Mouse (Mus musculus): ENCODE measurements at regions not wholly inside any gene's neighbourhood (a gene's known extent, or its start where the extent isn't known, plus 50 kb on each side); places are given as distances from the start of the nearest gene placed in this dataset.

GRCm38 (mm10) chr14:61691785-61692372 lies 84.6 kb downstream of the Kcnrg start:
- in situ Hi-C loops (cut with MboI, MseI) = no loop called here

- in situ Hi-C loops (cut with MboI, MseI) = no loop called here
Observed at GRCm38 (mm10) chr14:61694796-61695195, 87.5 kb downstream of the Kcnrg start.

- in situ Hi-C loops (cut with MboI, MseI) = no loop called here
Observed at GRCm38 (mm10) chr14:61696290-61696842, 89.1 kb downstream of the Kcnrg start.

GRCm38 (mm10) chr14:61696886-61697554 lies 89.8 kb downstream of the Kcnrg start:
- in situ Hi-C loops (cut with MboI, MseI) = no loop called here

- in situ Hi-C loops (cut with MboI, MseI) = no loop called here
Observed at GRCm38 (mm10) chr14:61697704-61698103, 90.4 kb downstream of the Kcnrg start.

GRCm38 (mm10) chr14:61698358-61699055 lies 91.2 kb downstream of the Kcnrg start:
- in situ Hi-C loops (cut with MboI, MseI) = no loop called here

- in situ Hi-C loops (cut with MboI, MseI) = no loop called here
Observed at GRCm38 (mm10) chr14:61699638-61700037, 92.4 kb downstream of the Kcnrg start.

- in situ Hi-C loops (cut with MboI, MseI) = no loop called here
Observed at GRCm38 (mm10) chr14:61701131-61701530, 93.9 kb downstream of the Kcnrg start.

GRCm38 (mm10) chr14:61703916-61704315 lies 96.7 kb downstream of the Kcnrg start:
- in situ Hi-C loops (cut with MboI, MseI) = no loop called here

- in situ Hi-C loops (cut with MboI, MseI) = no loop called here
Observed at GRCm38 (mm10) chr14:61706984-61707383, 99.7 kb downstream of the Kcnrg start.

GRCm38 (mm10) chr14:61708331-61708730 lies 101.1 kb downstream of the Kcnrg start:
- in situ Hi-C loops (cut with MboI, MseI) = no loop called here

- in situ Hi-C loops (cut with MboI, MseI) = no loop called here
Observed at GRCm38 (mm10) chr14:61715746-61716145, 108.5 kb downstream of the Kcnrg start.

GRCm38 (mm10) chr14:61718392-61719124 lies 111.3 kb downstream of the Kcnrg start:
- in situ Hi-C loops (cut with MboI, MseI) = no loop called here

GRCm38 (mm10) chr14:61721302-61721701 lies 114.0 kb downstream of the Kcnrg start:
- in situ Hi-C loops (cut with MboI, MseI) = loop anchor here in 1 of 2 experiments (10.0 kb wide), 1 partner anchor 513 kb away; no protein-coding TSS in a partner anchor

GRCm38 (mm10) chr14:61724942-61725341 lies 117.7 kb downstream of the Kcnrg start:
- in situ Hi-C loops (cut with MboI, MseI) = loop anchor here in 1 of 2 experiments (10.0 kb wide), 1 partner anchor 510 kb away; no protein-coding TSS in a partner anchor

- in situ Hi-C loops (cut with MboI, MseI) = loop anchor here in 1 of 2 experiments (10.0 kb wide), 1 partner anchor 506 kb away; no protein-coding TSS in a partner anchor
Observed at GRCm38 (mm10) chr14:61728562-61728961, 121.3 kb downstream of the Kcnrg start.

- in situ Hi-C loops (cut with MboI, MseI) = no loop called here
Observed at GRCm38 (mm10) chr14:61735541-61735940, 128.3 kb downstream of the Kcnrg start.

- in situ Hi-C loops (cut with MboI, MseI) = no loop called here
Observed at GRCm38 (mm10) chr14:61736384-61737322, 129.4 kb downstream of the Kcnrg start.

GRCm38 (mm10) chr14:61737504-61738040 lies 130.3 kb downstream of the Kcnrg start:
- in situ Hi-C loops (cut with MboI, MseI) = no loop called here

- in situ Hi-C loops (cut with MboI, MseI) = no loop called here
Observed at GRCm38 (mm10) chr14:61739453-61739852, 132.2 kb downstream of the Kcnrg start.
